In the genomic region with DNA sequence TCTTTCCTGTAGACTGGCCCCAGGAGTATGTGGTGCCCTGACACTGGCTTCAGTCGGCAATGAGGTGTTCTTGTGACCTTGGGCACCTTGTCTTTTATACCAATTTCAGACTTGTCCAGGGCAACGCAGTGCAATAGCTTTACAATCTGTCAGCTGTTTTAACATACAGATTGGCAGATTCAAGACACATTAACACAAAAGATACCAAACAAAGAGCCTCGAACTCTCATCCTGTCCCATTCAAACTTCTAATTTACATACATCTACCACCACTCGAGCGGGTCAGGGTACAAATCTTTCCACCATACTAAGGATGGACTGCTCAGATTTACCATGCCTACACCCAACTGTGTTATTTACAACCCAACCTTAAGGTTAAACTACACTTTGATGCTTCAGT, we compare ENCODE assay signal across 14 mouse cellular contexts.
"Had no signal": no experiment of that assay in that cellular context is flagged by ENCODE, and none has a peak within 500 bp of the region (broad histone marks: within the 10 kb centered on the region; RNA-seq: fewer than 3 reads in every experiment).

No protein-coding gene starts in this region.

- H3K9me3 ChIP-seq: limb, embryonic 12.5 days; liver, embryonic 13.5 days; midbrain, embryonic 10.5 days had no signal

- H3K4me3 ChIP-seq: limb, embryonic 12.5 days; liver, embryonic 13.5 days; midbrain, embryonic 10.5 days; myocyte had no signal

- H3K4me2 ChIP-seq: limb, embryonic 12.5 days; liver, embryonic 13.5 days; lung, embryonic 14.5 days had no signal

- H3K4me1 ChIP-seq: limb, embryonic 12.5 days; liver, embryonic 13.5 days; midbrain, embryonic 10.5 days had no signal

- DNase-seq: kidney, adult 9 months; kidney, postnatal 10 days; kidney, postnatal 4 days; liver; liver, embryonic 13.5 days; lung, embryonic 14.5 days; midbrain, embryonic 14.5 days; thymus, adult 2 months; thymus, postnatal 25 days had no signal

- H3K27me3 ChIP-seq: limb, embryonic 12.5 days; liver, embryonic 13.5 days had no signal

- ATAC-seq: inflammation-experienced regulatory T-cells, adult 6 months; intestine, postnatal 0 days had no signal

- H3K27ac ChIP-seq: limb, embryonic 12.5 days; liver, embryonic 13.5 days; midbrain, embryonic 10.5 days had no signal

- H3K9ac ChIP-seq: limb, embryonic 12.5 days; liver, embryonic 13.5 days; lung, embryonic 14.5 days had no signal
